Mouse (Mus musculus): ENCODE measurements at regions not wholly inside any gene's neighbourhood (a gene's known extent, or its start where the extent isn't known, plus 50 kb on each side); places are given as distances from the start of the nearest gene placed in this dataset.
"Not testable (repeated sequence)": the region's sequence is repeated elsewhere in the genome, so short reads cannot be mapped to it uniquely, and the experiment has no call there.

DNA sequence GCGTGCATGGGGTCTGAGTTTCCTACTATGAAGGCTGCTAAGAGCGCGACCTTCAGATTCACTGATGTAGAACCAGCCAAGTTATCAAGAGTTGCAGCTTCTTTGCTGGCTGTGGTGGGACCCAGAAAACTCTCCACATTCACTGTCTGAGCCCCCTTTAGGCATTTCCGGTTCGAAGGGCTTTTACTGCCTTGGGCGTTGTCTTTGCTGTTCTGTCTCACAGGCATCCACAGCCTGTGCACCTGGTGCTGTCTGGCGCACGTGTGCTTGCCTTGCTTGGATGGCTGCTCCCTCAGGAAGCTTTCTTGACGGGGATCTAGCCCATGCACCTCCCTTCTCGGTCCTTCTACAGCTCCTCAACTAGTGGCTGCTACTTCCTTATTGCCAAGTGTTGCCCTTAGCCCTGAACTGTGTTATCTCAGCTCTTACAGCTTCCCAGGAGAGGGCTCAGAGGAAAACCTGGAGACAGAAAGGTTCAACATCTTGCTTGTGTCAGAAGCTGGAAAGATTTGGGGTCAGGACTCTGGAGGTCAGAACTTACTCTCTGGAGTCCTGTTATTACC, 108.3 kb upstream of the Dyrk2 start:
- DNase-seq = no peak

DNA sequence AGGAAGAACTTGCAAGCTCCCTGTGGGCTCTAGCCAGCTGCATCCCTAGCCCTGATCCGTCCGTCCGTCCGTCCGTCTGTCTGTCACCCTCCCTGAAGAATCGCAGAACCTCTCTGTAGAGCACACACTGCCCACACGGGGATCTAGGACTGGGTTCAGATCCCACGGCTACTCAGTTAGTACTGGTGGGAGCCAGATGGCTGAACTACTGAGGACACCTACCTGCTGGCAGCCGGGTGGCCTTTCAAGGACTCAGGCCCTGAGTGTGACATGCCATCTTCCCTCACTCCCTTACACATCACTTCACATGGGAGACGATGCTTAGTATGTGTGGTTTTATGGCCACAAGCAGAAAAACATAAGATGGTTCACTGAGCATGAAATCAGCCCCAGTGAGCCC, 106.4 kb upstream of the Dyrk2 start:
- no peak for DNase-seq

DNA sequence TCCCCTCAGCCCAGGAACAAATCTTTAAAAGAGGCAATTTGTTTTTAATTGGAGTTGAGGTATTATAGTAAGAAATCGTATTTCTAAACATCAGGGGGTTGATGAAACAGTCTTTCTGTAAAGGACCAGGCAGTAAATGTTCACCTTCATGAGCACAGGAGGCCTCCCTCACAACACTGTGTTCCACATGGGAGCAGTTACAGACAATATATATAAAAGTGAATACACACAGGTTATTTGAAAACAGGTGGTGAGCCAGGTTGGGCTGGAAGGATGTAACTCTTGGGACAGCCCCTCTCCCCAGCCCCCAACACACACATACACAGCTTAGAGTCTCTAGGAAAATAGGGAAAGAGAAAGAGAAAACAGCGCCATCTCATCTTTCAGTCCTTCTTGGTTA, 105.8 kb upstream of the Dyrk2 start:
- DNase-seq = no peak

DNA sequence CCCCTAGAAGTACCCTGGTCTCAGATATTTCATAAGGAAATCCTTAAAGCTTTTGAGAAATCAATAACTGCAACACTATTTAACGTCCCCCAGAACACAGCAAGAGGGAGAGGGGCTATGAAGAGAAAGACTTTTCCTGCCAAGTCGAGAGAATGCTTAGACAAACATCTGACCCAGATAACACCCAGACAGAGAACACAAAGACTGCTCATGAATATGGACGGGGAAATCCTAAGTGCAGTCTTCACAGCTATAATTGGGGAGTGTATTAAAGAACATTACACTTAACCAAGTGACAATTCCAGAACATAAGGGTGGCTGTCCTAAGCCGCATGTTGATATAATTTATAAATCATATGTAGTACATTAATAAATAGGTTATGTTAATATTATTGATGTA, 103.3 kb upstream of the Dyrk2 start:
- no peak for DNase-seq

DNA sequence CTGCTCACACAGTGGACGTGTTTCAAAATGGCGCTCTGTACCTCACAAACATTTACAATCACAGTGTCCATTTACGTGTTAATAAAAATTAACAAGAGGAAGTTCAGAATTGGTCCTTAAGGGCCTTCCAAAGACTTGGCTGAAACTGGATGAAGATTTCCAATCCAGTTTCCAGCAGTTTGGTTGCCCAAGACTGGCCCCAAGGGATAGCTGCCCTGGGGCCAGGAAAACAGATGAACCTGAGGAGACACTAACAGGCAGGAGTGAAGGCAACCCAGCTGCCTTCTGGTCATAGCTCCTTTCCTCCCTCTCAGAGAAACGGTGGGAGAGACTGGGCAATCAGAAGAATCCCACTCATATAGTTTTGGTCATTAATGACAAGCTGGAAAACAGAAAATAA, 102.6 kb upstream of the Dyrk2 start:
- DNase-seq = peak; percentile 4

DNA sequence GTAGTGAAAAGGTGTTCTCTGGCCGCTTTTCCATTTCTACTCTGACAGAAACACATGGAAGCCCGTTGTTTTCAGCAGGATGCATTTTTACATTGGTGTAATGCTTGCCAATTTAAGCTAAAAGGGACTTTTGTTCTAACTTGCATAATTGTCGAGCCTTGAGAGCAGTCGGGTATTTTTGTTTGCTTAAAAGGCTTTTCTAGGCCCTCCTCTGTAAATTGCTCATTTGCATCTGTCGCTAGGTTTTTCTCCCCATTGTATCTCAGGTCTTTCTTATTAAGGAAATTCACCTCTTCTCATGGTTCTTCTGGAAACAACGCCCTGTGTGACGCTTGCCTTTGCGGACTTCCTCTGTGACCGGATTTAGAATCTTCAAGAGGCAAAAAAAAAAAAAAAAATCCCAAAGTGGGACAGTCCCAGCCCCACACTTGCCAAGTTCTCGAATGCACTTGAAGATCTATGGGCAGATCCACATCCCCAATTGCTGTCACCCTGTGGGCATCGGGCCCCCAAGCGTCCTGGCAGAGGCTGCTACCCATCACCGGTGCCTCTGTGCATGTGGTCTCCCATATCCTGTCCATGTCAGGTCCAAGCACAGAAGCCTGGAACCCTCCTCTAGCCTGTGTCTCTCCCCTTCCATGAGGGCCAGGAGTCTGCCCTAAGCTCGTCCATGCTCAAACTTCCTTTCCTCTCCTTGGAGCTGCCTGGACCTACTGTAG, 100.6 kb upstream of the Dyrk2 start:
- no peak for DNase-seq

DNA sequence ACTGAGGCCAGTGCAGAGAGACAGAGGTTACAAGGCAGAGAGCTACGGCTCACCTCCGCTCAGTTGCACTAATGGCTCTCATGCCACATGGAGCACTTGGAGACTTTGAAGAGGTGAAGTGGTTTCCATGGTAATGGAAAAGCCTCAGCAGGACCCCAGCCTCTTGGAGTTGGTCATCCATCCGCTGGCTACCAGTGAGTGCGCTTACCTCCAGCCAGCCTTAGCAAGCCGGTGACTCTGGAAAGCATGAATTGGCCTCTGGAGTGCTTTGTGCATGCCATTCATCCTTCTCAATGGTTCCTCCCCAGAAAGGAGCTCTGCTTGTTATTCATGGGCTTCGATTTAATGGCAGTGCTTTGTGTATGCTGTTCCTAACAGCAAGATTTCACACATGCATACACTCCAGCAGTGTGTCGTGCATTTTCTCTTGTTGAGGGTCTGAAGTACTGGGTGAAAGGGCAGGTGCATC, 91.7 kb upstream of the Dyrk2 start:
- DNase-seq = no peak

DNA sequence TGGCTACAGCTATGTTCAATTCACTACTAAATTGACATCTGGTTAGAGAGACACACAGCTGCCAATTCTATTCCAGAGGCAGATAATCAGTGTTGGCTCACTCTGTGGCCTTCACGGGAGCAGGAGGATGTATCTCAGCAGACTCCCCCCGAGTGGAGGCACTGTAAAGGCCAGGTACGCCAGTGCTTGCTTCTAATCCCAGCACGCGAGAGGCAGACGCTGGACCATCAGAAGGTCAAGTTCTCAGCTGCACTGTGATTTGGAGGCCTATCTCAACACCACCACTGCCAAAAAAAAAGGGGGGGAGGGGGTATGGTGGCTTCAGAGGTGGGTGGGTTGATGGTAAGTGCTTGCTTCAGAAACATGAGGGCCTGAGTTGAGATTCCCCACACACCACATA, 90.1 kb upstream of the Dyrk2 start:
- no peak for DNase-seq

DNA sequence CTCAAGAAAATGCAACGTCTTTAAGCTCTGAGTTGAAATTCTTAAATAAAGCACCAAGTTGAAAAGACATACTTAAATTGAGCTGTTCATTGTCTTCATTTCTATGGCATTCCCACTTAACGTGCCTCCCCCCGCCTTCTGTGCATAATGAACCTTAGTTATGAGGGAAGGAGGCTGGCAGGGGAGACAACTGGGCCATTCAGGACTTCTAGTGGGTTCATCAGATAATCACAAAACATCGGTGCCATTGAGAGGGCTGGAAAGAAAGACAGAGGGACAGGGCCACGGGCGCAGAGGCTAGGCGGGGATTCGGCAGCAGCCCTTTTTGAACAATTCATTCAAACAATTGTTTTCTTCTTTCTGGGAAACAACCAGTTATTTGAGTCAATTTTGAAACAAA, 89.6 kb upstream of the Dyrk2 start:
- no peak for DNase-seq

DNA sequence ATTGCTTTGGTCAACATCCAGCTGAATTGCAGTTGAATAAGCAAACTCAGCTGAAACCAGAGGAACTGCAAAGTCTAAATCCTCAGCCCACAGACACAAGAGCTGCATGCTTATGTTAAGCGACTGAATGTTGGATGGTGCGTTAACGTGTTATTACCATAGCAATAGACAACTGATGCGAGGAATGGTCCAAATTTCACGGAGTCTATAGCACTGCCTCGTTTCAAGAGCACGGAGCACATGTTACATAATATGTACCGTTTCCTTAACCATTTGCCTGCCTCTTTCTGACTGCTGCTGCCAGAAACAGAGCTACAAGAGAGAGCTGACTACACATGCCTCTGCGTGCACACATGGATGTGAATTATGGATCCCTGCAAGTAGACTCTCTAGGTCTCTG, 86.3 kb upstream of the Dyrk2 start:
- no peak for DNase-seq

DNA sequence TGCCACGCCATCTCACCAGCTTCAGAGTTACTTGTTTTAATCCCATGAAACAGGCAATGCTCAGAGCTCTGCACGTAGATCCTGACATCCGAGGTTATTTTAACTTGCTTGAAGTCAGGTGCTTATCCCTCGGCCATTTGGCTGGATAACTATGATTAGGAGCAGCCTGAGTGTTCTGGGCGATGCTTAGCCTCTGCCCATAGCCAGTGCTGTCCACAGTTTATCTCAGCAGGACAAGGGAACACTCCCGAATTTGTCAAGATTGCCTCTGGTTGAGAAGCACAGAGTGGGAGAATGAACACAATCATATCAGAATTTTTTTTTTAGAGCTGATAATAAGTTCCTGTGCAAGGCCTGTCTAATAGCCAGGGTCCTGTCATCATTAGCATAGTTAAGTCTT, 83.4 kb upstream of the Dyrk2 start:
- no peak for DNase-seq

DNA sequence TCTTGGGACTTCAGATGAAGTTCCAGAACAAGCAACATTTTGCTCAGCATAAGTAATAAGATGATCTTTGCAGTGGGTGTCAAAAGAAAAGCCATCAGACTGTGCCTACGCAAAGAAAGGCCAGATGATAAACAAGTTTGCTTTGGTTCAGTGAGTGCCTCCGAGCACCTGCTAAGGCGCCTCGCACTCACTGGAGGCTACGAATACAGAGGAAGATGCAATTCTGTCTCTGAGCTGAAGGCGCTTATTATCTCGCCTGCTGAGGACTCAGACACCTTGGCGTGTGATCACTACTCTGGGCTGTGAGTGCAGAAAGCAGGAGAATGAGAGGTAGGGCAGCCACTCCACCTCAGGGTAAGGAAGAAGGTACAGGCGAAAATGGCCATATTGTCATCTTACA, 82.7 kb upstream of the Dyrk2 start:
- DNase-seq = no peak

DNA sequence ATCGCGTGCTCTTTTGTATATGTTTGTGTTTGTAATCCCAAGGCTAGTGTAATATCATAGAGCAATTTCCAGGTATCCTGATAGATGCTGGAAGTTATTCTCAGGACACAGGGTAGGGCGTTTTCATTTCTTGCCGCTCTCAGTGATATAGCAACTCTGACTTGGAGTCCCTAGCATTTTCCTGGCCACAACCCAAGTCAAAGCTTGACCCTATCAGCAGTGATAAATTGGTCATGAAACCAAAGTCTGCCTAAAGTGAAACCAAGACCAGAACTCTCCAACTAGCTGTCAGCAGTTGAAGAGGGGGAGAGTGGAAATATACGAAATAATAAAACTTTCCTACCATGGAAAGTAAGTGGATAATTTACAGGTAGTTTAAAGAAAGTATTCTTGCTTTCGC, 77.7 kb upstream of the Dyrk2 start:
- peak; percentile 25 for DNase-seq

DNA sequence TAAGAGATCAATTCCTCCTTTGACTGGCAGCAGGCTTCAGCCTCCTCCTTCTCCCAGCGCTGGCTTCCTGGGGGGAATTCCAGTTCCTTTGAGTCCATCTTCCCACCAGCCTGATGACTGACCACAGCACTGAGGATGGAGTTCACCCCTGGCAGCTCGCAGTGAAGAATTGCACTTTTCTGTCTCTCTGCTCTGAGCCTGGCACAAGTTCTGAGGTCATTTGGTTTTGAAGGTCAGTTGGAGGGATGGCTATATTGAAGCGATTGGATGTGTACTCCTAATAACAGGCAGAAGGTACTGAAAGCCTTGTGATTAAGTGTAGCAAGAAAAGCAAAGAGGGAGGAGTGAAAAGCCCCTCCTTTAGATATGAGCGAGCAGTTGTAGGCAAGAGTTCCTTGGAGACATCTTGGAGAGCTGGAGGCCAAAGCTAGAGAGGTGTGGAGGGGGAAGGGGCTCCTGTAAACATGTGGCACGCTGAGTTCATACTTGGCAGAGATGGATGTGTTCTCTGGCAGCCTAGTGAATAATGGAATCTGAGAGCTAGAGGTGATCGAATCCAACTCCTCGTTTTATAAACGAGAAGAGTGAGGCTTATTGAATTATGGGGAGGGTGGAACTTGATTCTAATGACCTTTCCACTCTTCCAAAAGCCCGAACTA, 77.1 kb upstream of the Dyrk2 start:
- DNase-seq = no peak

DNA sequence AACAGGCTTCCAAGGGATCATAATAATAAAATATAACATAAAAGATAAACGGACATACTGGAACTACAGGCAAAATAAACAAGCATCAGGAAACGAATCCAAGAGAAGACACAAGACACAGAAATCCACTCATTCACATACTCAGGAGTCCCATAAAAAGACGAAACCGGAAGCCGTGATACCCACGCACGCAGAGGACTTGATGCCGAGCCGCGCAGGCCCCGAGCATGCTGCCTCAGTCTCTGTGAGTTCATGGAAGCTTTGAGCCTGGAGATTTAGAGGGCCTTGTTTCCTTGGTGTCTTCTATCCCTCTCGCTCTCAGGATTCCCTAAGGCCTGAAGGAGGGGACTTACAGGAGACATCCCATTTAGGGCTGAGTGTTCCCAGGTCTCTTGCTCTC, 57.3 kb upstream of the Dyrk2 start:
- DNase-seq = no peak

DNA sequence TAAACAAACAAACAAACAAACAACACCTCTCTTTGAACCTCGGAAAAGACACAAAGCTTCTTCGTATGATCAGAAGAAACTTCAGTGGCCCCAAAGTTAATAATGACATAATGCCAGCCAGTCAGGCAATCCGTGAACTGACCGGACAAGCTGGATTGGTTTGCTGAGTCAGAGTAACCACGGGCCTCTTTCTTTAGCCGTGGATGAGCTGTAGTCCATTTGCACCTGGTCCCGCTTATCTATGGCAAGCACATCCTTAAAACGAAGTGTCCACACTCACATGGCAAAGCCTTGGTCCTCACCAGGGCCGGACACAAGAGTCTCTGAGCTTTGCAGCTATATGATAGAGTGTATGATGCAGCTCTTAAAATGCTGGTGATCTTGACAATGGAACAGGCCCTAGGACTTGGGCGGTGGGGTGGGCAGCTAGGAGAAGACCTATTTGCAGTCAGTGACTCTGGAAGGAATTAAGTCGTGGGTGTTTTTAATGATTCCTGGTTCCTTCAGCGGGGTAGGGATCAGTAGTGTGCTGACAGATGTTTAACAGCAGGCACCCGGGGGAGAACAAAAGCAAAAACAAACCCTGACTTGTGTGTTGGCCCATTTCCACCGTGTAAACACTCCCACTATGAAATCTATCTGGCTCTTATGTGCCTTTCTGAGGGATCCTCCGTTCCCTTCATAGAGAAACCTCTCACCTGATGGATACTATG, 53.6 kb upstream of the Dyrk2 start:
- no peak for DNase-seq

DNA sequence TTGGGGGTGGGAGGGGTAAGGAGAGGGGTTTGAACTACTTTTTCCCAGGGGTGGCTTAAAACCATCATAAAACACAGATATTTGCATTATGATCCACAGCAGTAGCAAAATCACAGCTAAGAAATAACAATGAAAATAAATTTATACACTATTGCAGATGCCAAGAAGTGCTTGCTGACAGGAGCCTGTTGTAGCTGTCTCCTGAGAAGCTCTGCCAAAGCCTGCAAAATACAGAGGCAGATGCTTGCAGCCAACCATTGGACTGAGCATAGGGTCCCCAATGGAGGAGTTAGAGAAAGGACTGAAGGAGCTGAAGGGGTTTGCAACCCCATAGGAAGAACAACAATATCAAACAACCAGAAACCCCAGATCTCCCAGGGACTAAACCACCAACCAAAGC, 52.1 kb upstream of the Dyrk2 start:
- DNase-seq = not testable (repeated sequence)
